Mouse (Mus musculus): ENCODE measurements at regions not wholly inside any gene's neighbourhood (a gene's known extent, or its start where the extent isn't known, plus 50 kb on each side); places are given as distances from the start of the nearest gene placed in this dataset.

GRCm38 (mm10) chr9:32916731-32917130 is 280.7 kb downstream of the Ets1 start:
- Histone ChIP-seq H3K36me3 (no peaks in the 10 kb centered on the region), H3K4me2 (replicated peaks) (no peak overlapping the region), H3K4me3 (no peak overlapping the region), H3K9ac (no peak overlapping the region), H3K9me3 (no peaks in the 10 kb centered on the region), H3K27me3 (no peaks in the 10 kb centered on the region), H3K4me1 (no peaks in the 10 kb centered on the region), H3K27ac (no peak overlapping the region)
- ATAC-seq (ENCODE audit: insufficient number of reproducible peaks, insufficient read depth, low FRiP score, low TSS enrichment), result no peak
- WGBS, result 81% methylated on average over 3 of the region's 3 CpGs

GRCm38 (mm10) chr9:32923925-32924324 is 287.9 kb downstream of the Ets1 start:
- H3K9ac ChIP-seq, result no peak overlapping the region
- no peaks in the 10 kb centered on the region for H3K9me3 ChIP-seq
- no peaks in the 10 kb centered on the region for H3K27me3 ChIP-seq
- no peaks in the 10 kb centered on the region for H3K4me1 ChIP-seq
- no peaks in the 10 kb centered on the region for H3K36me3 ChIP-seq
- no peak overlapping the region for H3K4me2 ChIP-seq (replicated peaks)
- ATAC-seq (ENCODE audit: insufficient number of reproducible peaks, insufficient read depth, low FRiP score, low TSS enrichment), result no peak
- H3K4me3 ChIP-seq, result no peak overlapping the region
- no peak overlapping the region for H3K27ac ChIP-seq

DNA sequence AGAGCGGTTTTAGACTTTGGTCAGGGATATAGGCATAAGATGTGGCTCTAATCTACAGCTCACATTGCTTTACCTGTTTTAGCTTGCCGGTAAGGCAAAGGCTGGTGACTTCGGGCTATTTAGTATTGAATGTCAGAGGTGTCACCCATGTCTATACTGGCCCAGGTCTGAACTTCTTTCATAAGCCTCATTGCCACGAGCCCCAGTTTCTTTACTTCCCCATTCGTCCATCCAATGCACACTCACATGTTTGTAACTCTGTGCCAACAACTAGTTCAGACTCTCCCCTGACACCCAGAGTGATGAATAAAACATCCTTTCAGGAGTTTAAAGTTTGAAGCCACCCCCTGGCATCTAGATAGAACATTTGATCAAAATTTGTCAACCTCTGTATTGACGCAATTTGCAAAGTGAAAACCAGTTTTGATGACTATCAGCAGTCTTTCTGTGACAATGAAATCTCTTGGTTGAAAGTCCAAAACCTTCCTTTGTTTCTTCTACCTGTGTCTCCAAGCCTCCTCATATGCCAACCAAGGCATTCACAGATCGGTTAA is 288.4 kb downstream of the Ets1 start:
- no peak overlapping the region for H3K4me3 ChIP-seq
- no peaks in the 10 kb centered on the region for H3K9me3 ChIP-seq
- H3K27ac ChIP-seq, result no peak overlapping the region
- H3K4me2 ChIP-seq (replicated peaks), result no peak overlapping the region
- H3K9ac ChIP-seq, result no peak overlapping the region
- H3K27me3 ChIP-seq, result no peaks in the 10 kb centered on the region
- WGBS, result 89% methylated on average over 7 of the region's 7 CpGs
- no peaks in the 10 kb centered on the region for H3K4me1 ChIP-seq
- ATAC-seq (ENCODE audit: insufficient number of reproducible peaks, insufficient read depth, low FRiP score, low TSS enrichment), result no peak
- H3K36me3 ChIP-seq, result no peaks in the 10 kb centered on the region

DNA sequence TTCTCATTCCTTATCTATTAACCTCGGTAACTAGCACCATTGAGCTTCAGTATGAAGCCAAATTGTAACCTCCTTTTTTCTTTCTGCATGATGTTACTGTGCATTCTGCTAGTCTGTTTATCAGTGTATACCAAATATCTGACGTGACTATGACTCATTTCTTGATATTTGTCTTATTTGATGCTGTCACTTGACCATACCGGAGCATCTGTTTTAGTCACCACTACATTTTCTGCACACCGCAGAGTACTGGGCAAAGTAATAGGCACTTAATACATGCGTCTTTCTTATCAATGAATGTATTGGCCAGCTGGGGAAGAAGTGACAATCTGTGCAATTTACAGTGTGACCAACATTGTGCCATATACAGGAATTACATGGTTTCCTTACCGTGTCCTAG is 289.0 kb downstream of the Ets1 start:
- no peak overlapping the region for H3K27ac ChIP-seq
- H3K9me3 ChIP-seq, result no peaks in the 10 kb centered on the region
- WGBS, result 91% methylated on average over 6 of the region's 6 CpGs
- no peaks in the 10 kb centered on the region for H3K27me3 ChIP-seq
- no peak for ATAC-seq (ENCODE audit: insufficient number of reproducible peaks, insufficient read depth, low FRiP score, low TSS enrichment)
- no peaks in the 10 kb centered on the region for H3K4me1 ChIP-seq
- no peak overlapping the region for H3K4me2 ChIP-seq (replicated peaks)
- H3K36me3 ChIP-seq, result no peaks in the 10 kb centered on the region
- no peak overlapping the region for H3K9ac ChIP-seq
- H3K4me3 ChIP-seq, result no peak overlapping the region

DNA sequence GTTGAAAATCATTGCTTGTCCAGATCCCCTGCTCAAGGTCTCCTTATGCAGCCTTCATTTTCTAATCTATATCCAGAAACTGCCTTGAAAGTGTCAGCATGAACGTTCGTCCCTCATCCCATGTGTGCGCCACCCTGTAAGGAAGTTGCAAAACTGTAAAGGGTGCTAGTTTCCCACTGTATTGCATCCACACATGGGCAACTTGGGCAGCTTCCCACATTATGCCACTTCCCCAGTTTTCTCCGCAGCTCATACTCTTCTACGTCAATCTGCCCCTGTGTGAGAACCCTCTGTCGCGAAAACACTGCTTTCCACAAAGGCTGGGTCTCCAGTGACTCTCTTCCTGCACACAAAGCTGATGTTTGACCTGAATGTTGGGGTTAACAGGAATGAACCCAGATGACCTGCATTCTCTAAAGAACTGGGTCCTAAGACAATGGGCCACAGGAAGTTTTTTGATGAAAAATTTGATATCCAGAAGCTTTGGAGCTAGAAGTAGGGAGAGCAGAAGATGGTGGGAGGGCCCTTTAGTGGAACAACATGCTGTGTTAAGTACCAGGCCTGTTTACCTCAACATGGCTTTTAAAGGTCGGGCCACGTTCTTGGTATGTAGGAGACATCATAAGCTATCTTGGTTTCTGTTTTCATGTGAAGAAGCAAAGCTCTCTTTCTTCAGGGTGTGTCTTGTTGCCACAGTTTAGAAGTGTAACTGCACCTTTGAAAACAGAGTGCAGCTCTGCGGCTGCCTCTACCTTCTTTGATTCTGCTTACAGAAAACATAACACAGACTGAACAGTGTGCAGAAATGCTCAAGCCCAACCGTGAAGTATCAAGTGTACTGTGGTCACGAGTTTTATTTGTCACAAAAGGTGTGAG is 289.9 kb downstream of the Ets1 start:
- Histone ChIP-seq H3K4me1 (peaks cover under 1% of the 10 kb centered on the region; the same call in 1 of the 2 replicates), H3K27ac (no peak overlapping the region), H3K4me2 (replicated peaks) (no peak overlapping the region), H3K9ac (no peak overlapping the region), H3K4me3 (no peak overlapping the region), H3K9me3 (no peaks in the 10 kb centered on the region), H3K36me3 (no peaks in the 10 kb centered on the region), H3K27me3 (no peaks in the 10 kb centered on the region)
- WGBS, result 77% methylated on average over 12 of the region's 12 CpGs
- no peak for ATAC-seq (ENCODE audit: insufficient number of reproducible peaks, insufficient read depth, low FRiP score, low TSS enrichment)

DNA sequence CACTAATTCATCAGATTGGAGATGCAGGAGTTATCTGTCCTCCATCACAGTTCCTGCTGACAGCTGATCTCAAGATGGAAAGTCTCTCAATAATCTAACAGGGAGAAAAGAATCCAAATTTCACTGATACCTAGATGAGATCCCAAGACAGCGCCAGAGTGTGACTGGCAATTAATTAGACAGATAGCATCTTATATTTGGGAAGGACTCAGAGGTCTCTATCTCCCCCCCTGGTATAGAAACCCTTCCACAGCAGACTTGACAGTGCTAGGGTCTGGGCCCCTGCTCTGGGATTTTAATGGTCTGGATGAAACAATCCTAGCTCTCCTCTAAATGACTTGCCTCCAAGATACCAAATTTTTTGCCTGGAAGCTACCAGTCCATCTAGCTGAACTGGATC is 291.6 kb downstream of the Ets1 start:
- no peak for ATAC-seq (ENCODE audit: insufficient number of reproducible peaks, insufficient read depth, low FRiP score, low TSS enrichment)
- no peaks in the 10 kb centered on the region for H3K36me3 ChIP-seq
- no peak overlapping the region for H3K9ac ChIP-seq
- no peaks in the 10 kb centered on the region for H3K27me3 ChIP-seq
- H3K9me3 ChIP-seq, result no peaks in the 10 kb centered on the region
- WGBS, result 85% methylated on average over 1 of the region's 1 CpGs
- no peak overlapping the region for H3K4me3 ChIP-seq
- H3K27ac ChIP-seq, result no peak overlapping the region
- H3K4me1 ChIP-seq, result peaks cover 9% of the 10 kb centered on the region
- no peak overlapping the region for H3K4me2 ChIP-seq (replicated peaks)

DNA sequence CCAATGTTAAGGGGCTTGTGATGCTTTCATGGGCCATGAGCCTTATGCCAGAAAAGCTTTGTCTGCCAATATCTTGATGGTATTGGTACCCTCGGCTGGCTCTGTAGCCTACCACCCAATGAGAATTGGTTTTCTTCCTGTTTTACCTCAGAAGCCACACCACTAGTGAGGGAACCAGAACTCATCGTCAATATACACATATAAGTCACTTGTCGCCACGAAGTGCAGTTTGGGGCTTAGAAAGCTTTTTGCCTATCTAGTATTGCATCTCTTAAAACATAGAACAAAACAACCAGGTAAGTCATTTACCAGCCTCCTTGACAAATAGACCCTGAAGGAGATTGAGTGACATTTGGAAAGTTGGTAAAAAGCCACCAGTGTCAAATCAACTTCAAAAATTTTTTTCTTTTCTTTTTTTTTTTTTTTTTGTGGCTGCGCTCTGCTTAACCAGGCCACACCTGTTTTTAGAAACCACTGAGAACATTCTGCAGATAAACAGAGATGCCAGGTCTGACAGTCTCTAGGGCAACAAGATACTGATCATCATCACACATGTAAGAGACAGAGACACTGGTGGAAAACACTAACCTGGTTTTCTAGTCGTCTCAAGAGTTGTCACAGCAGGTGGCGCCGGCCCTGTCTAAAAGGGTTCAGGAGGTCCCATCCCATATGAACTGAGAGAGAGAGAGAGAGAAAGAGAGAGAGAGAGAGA is 292.4 kb downstream of the Ets1 start:
- Histone ChIP-seq H3K9ac (no peak overlapping the region), H3K4me1 (peaks cover 9% of the 10 kb centered on the region), H3K27ac (no peak overlapping the region), H3K9me3 (no peaks in the 10 kb centered on the region), H3K4me2 (replicated peaks) (no peak overlapping the region), H3K36me3 (no peaks in the 10 kb centered on the region), H3K27me3 (no peaks in the 10 kb centered on the region), H3K4me3 (no peak overlapping the region)
- ATAC-seq (ENCODE audit: insufficient number of reproducible peaks, insufficient read depth, low FRiP score, low TSS enrichment), result no peak
- WGBS, result 94% methylated on average over 8 of the region's 8 CpGs

- Histone ChIP-seq H3K4me3 (no peak overlapping the region), H3K4me2 (replicated peaks) (no peak overlapping the region), H3K9me3 (no peaks in the 10 kb centered on the region), H3K9ac (no peak overlapping the region), H3K4me1 (peaks cover 9% of the 10 kb centered on the region), H3K27ac (no peak overlapping the region), H3K27me3 (no peaks in the 10 kb centered on the region), H3K36me3 (no peaks in the 10 kb centered on the region)
- no peak for ATAC-seq (ENCODE audit: insufficient number of reproducible peaks, insufficient read depth, low FRiP score, low TSS enrichment)
- 88% methylated on average over 1 of the region's 1 CpGs for WGBS
Observed at GRCm38 (mm10) chr9:32929331-32929730, 293.3 kb downstream of the Ets1 start.

DNA sequence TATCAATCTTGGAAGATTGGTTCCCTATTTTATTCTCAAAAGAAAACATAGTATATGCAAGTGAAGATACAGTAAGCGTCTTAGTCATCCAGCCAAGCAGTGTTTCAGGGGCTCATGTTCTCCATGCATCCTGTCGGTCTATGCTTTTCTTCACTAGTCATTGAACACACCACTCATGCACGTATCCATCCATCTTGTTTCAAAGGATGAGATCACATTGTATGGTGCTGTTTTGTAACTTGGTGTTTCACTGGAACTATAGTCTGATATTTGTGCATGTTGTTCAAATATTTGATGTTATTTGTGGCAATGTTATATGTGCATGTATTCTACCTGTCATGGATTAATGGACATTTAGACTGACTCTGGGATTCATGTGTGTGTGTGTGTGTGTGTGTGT is 293.8 kb downstream of the Ets1 start:
- Histone ChIP-seq H3K4me3 (no peak overlapping the region), H3K27me3 (no peaks in the 10 kb centered on the region), H3K4me2 (replicated peaks) (no peak overlapping the region), H3K27ac (no peak overlapping the region), H3K9ac (no peak overlapping the region), H3K9me3 (no peaks in the 10 kb centered on the region), H3K4me1 (peaks cover 9% of the 10 kb centered on the region), H3K36me3 (no peaks in the 10 kb centered on the region)
- WGBS, result 93% methylated on average over 3 of the region's 3 CpGs
- ATAC-seq (ENCODE audit: insufficient number of reproducible peaks, insufficient read depth, low FRiP score, low TSS enrichment), result no peak

DNA sequence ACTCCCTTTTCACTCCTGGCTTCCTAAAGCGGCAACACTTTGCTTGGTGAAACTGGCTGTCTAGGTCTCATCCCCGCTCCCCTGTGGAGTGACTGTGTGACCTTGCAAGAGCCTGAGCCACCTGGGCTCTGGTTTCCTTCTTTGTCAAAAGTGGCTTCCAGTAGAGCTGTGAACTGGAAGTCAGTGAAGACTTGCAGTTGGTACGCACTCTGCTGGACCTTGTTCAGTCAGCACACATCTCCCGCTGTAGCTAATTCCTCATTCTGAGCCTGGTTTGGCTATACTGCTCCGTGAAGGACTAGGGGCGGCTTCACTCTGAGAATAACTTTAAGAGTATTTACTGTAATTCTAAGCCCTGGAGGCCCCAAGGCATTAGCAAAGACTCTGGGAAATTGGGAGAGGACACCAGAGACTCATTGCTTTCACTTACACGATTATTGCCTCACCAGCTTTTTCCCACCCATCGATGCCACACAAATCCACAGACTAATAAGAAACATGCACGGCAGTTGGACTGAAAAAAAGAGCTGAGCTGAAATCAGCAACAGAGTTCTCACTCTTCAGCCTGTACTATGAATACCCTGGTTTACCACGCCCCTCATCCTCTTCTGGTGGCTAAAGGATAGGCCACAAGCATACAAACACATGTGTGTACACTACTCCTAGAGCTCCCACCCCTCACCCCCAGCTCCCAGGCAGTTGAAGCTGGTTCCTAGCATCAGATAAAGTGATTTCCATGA is 295.4 kb downstream of the Ets1 start:
- Histone ChIP-seq H3K36me3 (no peaks in the 10 kb centered on the region), H3K9me3 (no peaks in the 10 kb centered on the region), H3K9ac (no peak overlapping the region), H3K27ac (peak overlapping the region; percentile 7; the same call in 1 of the 2 replicates), H3K4me1 (peaks cover 12% of the 10 kb centered on the region), H3K4me3 (no peak overlapping the region), H3K4me2 (replicated peaks) (0 out of 2 replicates have a peak overlapping the region, but pooled peaks have one; percentile 2), H3K27me3 (0 out of 2 replicates have a peak, but pooled peaks cover 2% of the 10 kb centered on the region)
- WGBS, result 33% methylated on average over 10 of the region's 10 CpGs
- 0 out of 2 replicates have a peak, but pooled peaks have one; percentile 41 for ATAC-seq (ENCODE audit: insufficient number of reproducible peaks, insufficient read depth, low FRiP score, low TSS enrichment)

- Histone ChIP-seq H3K4me3 (no peak overlapping the region), H3K4me2 (replicated peaks) (no peak overlapping the region), H3K27me3 (0 out of 2 replicates have a peak, but pooled peaks cover 2% of the 10 kb centered on the region), H3K27ac (no peak overlapping the region), H3K36me3 (no peaks in the 10 kb centered on the region), H3K9ac (no peak overlapping the region), H3K4me1 (peaks cover 14% of the 10 kb centered on the region), H3K9me3 (no peaks in the 10 kb centered on the region)
- ATAC-seq (ENCODE audit: insufficient number of reproducible peaks, insufficient read depth, low FRiP score, low TSS enrichment), result no peak
- WGBS, result 66% methylated on average over 7 of the region's 7 CpGs
Observed at GRCm38 (mm10) chr9:32933237-32934071, 297.4 kb downstream of the Ets1 start.

All from embryonic facial prominence, embryonic 12.5 days (tissue).